Mouse (Mus musculus): ENCODE data around the gene Ptrh2. TPM values are rescaled to one million over a fixed set of nuclear protein-coding genes. Genes with fewer than 3 reads are reported as not detected.
A peak's percentile ranks its signal among the peaks of the same experiment; 100 is the strongest.

Gene Ptrh2
- polyA plus RNA-seq, 1 experiment: 6.0 TPM

GRCm38 (mm10) chr11:86668169-86668568, 15.6 kb upstream of the Ptrh2 start:
- no peak for TF ChIP-seq POLR2A (IDR thresholded peaks at IDR 0.05; ENCODE audit: low read depth, low read length)
- no peak for TF ChIP-seq CTCF (conservative IDR thresholded peaks at IDR 0.05; ENCODE audit: insufficient read depth, insufficient read length, low read depth, low read length)
- Histone ChIP-seq H3K4me3 (ENCODE audit: insufficient read depth, low read depth, low read length) (no peak overlapping the region), H3K36me3 (ENCODE audit: control insufficient read depth, insufficient read depth, low read length) (peaks cover 5% of the 10 kb centered on the region), H3K27me3 (replicated peaks; ENCODE audit: control insufficient read depth, insufficient read depth, low read length) (no peaks in the 10 kb centered on the region), H3K27ac (ENCODE audit: insufficient read depth, low read depth, low read length) (no peak overlapping the region), H3K4me1 (ENCODE audit: control insufficient read depth, insufficient read depth, low read length) (no peaks in the 10 kb centered on the region; the same call in 1 of the 2 replicates)
- DNase-seq: no peak
- WGBS: 74% methylated on average over 3 of the region's 3 CpGs

GRCm38 (mm10) chr11:86671041-86671675, 12.6 kb upstream of the Ptrh2 start:
- Histone ChIP-seq H3K27me3 (replicated peaks; ENCODE audit: control insufficient read depth, insufficient read depth, low read length) (no peaks in the 10 kb centered on the region), H3K4me3 (ENCODE audit: insufficient read depth, low read depth, low read length) (no peak overlapping the region), H3K36me3 (ENCODE audit: control insufficient read depth, insufficient read depth, low read length) (no peaks in the 10 kb centered on the region), H3K4me1 (ENCODE audit: control insufficient read depth, insufficient read depth, low read length) (no peaks in the 10 kb centered on the region; the same call in 1 of the 2 replicates), H3K27ac (ENCODE audit: insufficient read depth, low read depth, low read length) (0 out of 2 replicates have a peak overlapping the region, but pooled peaks have one; percentile 22)
- no peak for DNase-seq
- WGBS: 45% methylated on average over 3 of the region's 3 CpGs
- no peak for TF ChIP-seq CTCF (conservative IDR thresholded peaks at IDR 0.05; ENCODE audit: insufficient read depth, insufficient read length, low read depth, low read length)
- TF ChIP-seq POLR2A (IDR thresholded peaks at IDR 0.05; ENCODE audit: low read depth, low read length): no peak

- no peak for DNase-seq
- Histone ChIP-seq H3K36me3 (ENCODE audit: control insufficient read depth, insufficient read depth, low read length) (no peaks in the 10 kb centered on the region), H3K4me3 (ENCODE audit: insufficient read depth, low read depth, low read length) (no peak overlapping the region), H3K27me3 (replicated peaks; ENCODE audit: control insufficient read depth, insufficient read depth, low read length) (no peaks in the 10 kb centered on the region), H3K27ac (ENCODE audit: insufficient read depth, low read depth, low read length) (no peak overlapping the region), H3K4me1 (ENCODE audit: control insufficient read depth, insufficient read depth, low read length) (no peaks in the 10 kb centered on the region; the same call in 1 of the 2 replicates)
- 67% methylated on average over 3 of the region's 3 CpGs for WGBS
- TF ChIP-seq POLR2A (IDR thresholded peaks at IDR 0.05; ENCODE audit: low read depth, low read length) (no peak), CTCF (conservative IDR thresholded peaks at IDR 0.05; ENCODE audit: insufficient read depth, insufficient read length, low read depth, low read length) (no peak)
Observed at GRCm38 (mm10) chr11:86672772-86673171, 11.0 kb upstream of the Ptrh2 start.

- 85% methylated on average over 4 of the region's 4 CpGs for WGBS
- H3K27ac ChIP-seq (ENCODE audit: insufficient read depth, low read depth, low read length): no peak overlapping the region
- H3K36me3 ChIP-seq (ENCODE audit: control insufficient read depth, insufficient read depth, low read length): no peaks in the 10 kb centered on the region
- no peak overlapping the region for H3K4me3 ChIP-seq (ENCODE audit: insufficient read depth, low read depth, low read length)
- TF ChIP-seq CTCF (conservative IDR thresholded peaks at IDR 0.05; ENCODE audit: insufficient read depth, insufficient read length, low read depth, low read length) (no peak), POLR2A (IDR thresholded peaks at IDR 0.05; ENCODE audit: low read depth, low read length) (no peak)
- peaks cover 6% of the 10 kb centered on the region for H3K4me1 ChIP-seq (ENCODE audit: control insufficient read depth, insufficient read depth, low read length)
- H3K27me3 ChIP-seq (replicated peaks; ENCODE audit: control insufficient read depth, insufficient read depth, low read length): no peaks in the 10 kb centered on the region
- no peak for DNase-seq
Observed at GRCm38 (mm10) chr11:86675520-86675919, 8.3 kb upstream of the Ptrh2 start.

GRCm38 (mm10) chr11:86678957-86679356, 4.8 kb upstream of the Ptrh2 start:
- Histone ChIP-seq H3K27me3 (replicated peaks; ENCODE audit: control insufficient read depth, insufficient read depth, low read length) (no peaks in the 10 kb centered on the region), H3K4me3 (ENCODE audit: insufficient read depth, low read depth, low read length) (no peak overlapping the region), H3K27ac (ENCODE audit: insufficient read depth, low read depth, low read length) (peak overlapping the region; percentile 10; the same call in 1 of the 2 replicates), H3K4me1 (ENCODE audit: control insufficient read depth, insufficient read depth, low read length) (peaks cover 6% of the 10 kb centered on the region), H3K36me3 (ENCODE audit: control insufficient read depth, insufficient read depth, low read length) (no peaks in the 10 kb centered on the region)
- peak; percentile 77 for DNase-seq
- WGBS: 42% methylated on average over 5 of the region's 5 CpGs
- TF ChIP-seq POLR2A (IDR thresholded peaks at IDR 0.05; ENCODE audit: low read depth, low read length) (no peak), CTCF (conservative IDR thresholded peaks at IDR 0.05; ENCODE audit: insufficient read depth, insufficient read length, low read depth, low read length) (no peak)

GRCm38 (mm10) chr11:86680729-86681128, 3.1 kb upstream of the Ptrh2 start:
- H3K27ac ChIP-seq (ENCODE audit: insufficient read depth, low read depth, low read length): no peak overlapping the region
- 76% methylated on average over 3 of the region's 3 CpGs for whole genome bisulfite sequencing

GRCm38 (mm10) chr11:86681423-86681822, 2.4 kb upstream of the Ptrh2 start:
- Histone ChIP-seq H3K36me3 (ENCODE audit: control insufficient read depth, insufficient read depth, low read length) (no peaks in the 10 kb centered on the region), H3K27me3 (replicated peaks; ENCODE audit: control insufficient read depth, insufficient read depth, low read length) (no peaks in the 10 kb centered on the region), H3K4me1 (ENCODE audit: control insufficient read depth, insufficient read depth, low read length) (peaks cover 6% of the 10 kb centered on the region), H3K4me3 (ENCODE audit: insufficient read depth, low read depth, low read length) (no peak overlapping the region), H3K27ac (ENCODE audit: insufficient read depth, low read depth, low read length) (no peak overlapping the region)
- DNase-seq: no peak
- no peak for TF ChIP-seq CTCF (conservative IDR thresholded peaks at IDR 0.05; ENCODE audit: insufficient read depth, insufficient read length, low read depth, low read length)
- no peak for TF ChIP-seq POLR2A (IDR thresholded peaks at IDR 0.05; ENCODE audit: low read depth, low read length)
- WGBS: 44% methylated on average over 3 of the region's 3 CpGs

More at GRCm38 (mm10) chr11:86680729-86681128, 3.1 kb upstream of the Ptrh2 start:
- no peak for TF ChIP-seq CTCF (conservative IDR thresholded peaks at IDR 0.05; ENCODE audit: insufficient read depth, insufficient read length, low read depth, low read length)
- DNase-seq: no peak
- Histone ChIP-seq H3K36me3 (ENCODE audit: control insufficient read depth, insufficient read depth, low read length) (no peaks in the 10 kb centered on the region), H3K4me1 (ENCODE audit: control insufficient read depth, insufficient read depth, low read length) (peaks cover 6% of the 10 kb centered on the region), H3K27me3 (replicated peaks; ENCODE audit: control insufficient read depth, insufficient read depth, low read length) (no peaks in the 10 kb centered on the region), H3K4me3 (ENCODE audit: insufficient read depth, low read depth, low read length) (no peak overlapping the region)

All from kidney, adult 2 months (tissue).